Mouse (Mus musculus) myocyte (in vitro differentiated cells): Measurements from ENCODE around the gene Id3.

Experiments used
- CEBPB ChIP-seq: IDR thresholded peaks from 2 replicates; pipeline ENCODE4 v1.6.1; 2011; ENCODE audit warnings: mild to moderate bottlenecking, moderate library complexity; ENCODE audit not compliant: poor library complexity, insufficient read depth, severe bottlenecking
- E2F4 ChIP-seq: IDR thresholded peaks from one replicate; pipeline ENCODE4 v1.6.1; 2011; ENCODE audit warnings: mild to moderate bottlenecking, control low read depth, moderate library complexity; ENCODE audit not compliant: insufficient read depth
- MAX ChIP-seq: IDR thresholded peaks from one replicate; pipeline ENCODE4 v1.6.1; 2011; ENCODE audit warnings: low read depth, mild to moderate bottlenecking, control low read depth
- MYOG ChIP-seq, 3 experiments: IDR thresholded peaks; one replicate each; pipeline ENCODE4 v1.6.1; 2011; ENCODE audit warnings: control low read depth in 2 of 3, low read depth in 2 of 3, mild to moderate bottlenecking in 2 of 3; ENCODE audit not compliant: insufficient read length in 2 of 3, control insufficient read depth in 1 of 3, insufficient read depth in 1 of 3
- POLR2A ChIP-seq: IDR thresholded peaks from one replicate; pipeline ENCODE4 v1.6.1; 2011; ENCODE audit warnings: low read depth, mild to moderate bottlenecking, control low read depth, moderate library complexity; ENCODE audit not compliant: insufficient read length
- POLR2AphosphoS2 ChIP-seq: IDR thresholded peaks from one replicate; pipeline ENCODE4 v1.6.1; 2011; ENCODE audit warnings: low read depth, control low read depth; ENCODE audit not compliant: insufficient read length
- SRF ChIP-seq: IDR thresholded peaks from one replicate; pipeline ENCODE4 v1.6.1; 2011; ENCODE audit warnings: low read depth; ENCODE audit not compliant: control insufficient read depth, insufficient read length
- TCF12 ChIP-seq: IDR thresholded peaks from one replicate; pipeline ENCODE4 v1.6.1; 2011; ENCODE audit warnings: mild to moderate bottlenecking, control low read depth; ENCODE audit not compliant: poor library complexity, insufficient read depth, severe bottlenecking
- USF1 ChIP-seq: IDR thresholded peaks from one replicate; pipeline ENCODE4 v1.6.1; 2011; ENCODE audit warnings: low read depth, mild to moderate bottlenecking, control low read depth, moderate library complexity

GRCm38 (mm10) chr4:136174216-136175193, 31.2 kb downstream of the Id3 start:
- TF ChIP-seq POLR2A: peak; percentile 81
- TF ChIP-seq CEBPB: 0 out of 2 replicates have a peak, but pooled peaks have one; percentile 54
- TF ChIP-seq E2F4: no peak
- TF ChIP-seq TCF12: peak; percentile 99
- TF ChIP-seq SRF: peak; percentile 25
- TF ChIP-seq POLR2AphosphoS2: peak; percentile 92
- peak; percentile 93 to 98 (median 94) for TF ChIP-seq MYOG (IDR thresholded peaks at IDR 0.05; ENCODE audit: control insufficient read depth in 1 of 3, insufficient read depth in 1 of 3, insufficient read length in 2 of 3, low read depth in 2 of 3)
- TF ChIP-seq MAX: no peak
- TF ChIP-seq USF1: no peak
